Mouse (Mus musculus): ENCODE data around the gene Rbm38.

Rbm38 gene

GRCm38 (mm10) chr2:173036611-173037010 lies 16.3 kb downstream of the Rbm38 start:
- no peak for DNase-seq (ENCODE audit: low spot score in 2 of 2)

- no peak for DNase-seq (ENCODE audit: low spot score in 2 of 2)
These were observed 17.0 kb downstream of the Rbm38 start for GRCm38 (mm10) chr2:173037347-173037746.

- DNase-seq (ENCODE audit: low spot score in 2 of 2): no peak
These were observed 17.7 kb downstream of the Rbm38 start for GRCm38 (mm10) chr2:173037827-173038607.

- DNase-seq (ENCODE audit: low spot score in 2 of 2): no peak
These were observed 18.7 kb downstream of the Rbm38 start for GRCm38 (mm10) chr2:173039041-173039440.

DNA sequence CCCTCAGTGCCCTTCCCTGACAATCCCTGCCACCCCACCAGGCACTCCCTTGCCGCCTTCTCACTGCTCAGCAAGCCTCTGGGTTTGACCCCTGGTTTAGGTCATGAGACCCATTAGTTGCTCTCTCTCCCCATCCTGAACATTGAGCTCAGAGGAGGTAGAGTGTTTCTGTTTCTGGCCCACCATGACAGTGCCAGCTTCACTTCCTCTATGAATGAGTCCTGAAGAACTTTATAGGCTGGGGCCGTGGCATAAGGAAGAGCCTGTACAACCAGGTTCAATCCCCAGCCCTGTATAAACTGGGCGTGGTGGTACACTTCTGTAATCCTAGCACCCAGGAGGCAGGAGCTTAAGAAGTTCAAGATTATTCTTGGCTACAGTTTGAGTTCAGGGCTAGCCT lies 20.5 kb downstream of the Rbm38 start:
- DNase-seq (ENCODE audit: low spot score in 2 of 2): no peak

- DNase-seq (ENCODE audit: low spot score in 2 of 2): no peak
These were observed 20.9 kb downstream of the Rbm38 start for GRCm38 (mm10) chr2:173041242-173041641.

- DNase-seq (ENCODE audit: low spot score in 2 of 2): no peak
These were observed 21.6 kb downstream of the Rbm38 start for GRCm38 (mm10) chr2:173041893-173042292.

DNA sequence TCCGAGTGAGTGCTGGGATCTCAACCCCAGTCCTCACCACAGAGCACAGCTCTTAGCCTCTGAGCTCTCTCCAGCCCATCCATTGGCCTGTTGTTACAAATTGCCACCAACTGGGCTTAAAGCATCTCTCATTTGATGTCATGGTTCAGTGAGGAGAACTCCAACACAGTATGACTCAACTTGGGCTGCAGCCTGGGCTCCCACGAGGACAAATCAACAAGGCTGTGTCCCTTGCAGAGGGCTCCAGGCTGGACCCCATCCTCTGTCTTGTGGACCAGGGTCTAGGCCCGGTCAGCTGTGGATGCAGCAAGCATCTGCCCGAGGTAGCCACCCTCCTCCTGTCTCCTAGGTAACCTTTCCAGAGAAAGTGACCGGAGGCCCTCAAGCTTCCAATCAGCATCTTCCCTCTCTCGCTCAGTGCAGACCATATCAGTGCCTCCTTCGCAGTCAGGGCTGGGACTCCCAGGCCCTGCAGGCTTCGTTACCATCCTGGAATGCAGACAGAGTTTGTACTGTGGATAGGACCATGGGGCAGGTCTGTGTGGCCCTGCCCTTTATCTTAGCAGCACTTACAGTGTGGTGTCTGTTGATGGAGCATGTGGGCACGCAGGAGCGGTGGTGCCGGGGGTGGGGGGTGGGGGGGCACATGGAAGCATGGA lies 22.3 kb downstream of the Rbm38 start:
- DNase-seq (ENCODE audit: low spot score in 2 of 2): no peak

DNA sequence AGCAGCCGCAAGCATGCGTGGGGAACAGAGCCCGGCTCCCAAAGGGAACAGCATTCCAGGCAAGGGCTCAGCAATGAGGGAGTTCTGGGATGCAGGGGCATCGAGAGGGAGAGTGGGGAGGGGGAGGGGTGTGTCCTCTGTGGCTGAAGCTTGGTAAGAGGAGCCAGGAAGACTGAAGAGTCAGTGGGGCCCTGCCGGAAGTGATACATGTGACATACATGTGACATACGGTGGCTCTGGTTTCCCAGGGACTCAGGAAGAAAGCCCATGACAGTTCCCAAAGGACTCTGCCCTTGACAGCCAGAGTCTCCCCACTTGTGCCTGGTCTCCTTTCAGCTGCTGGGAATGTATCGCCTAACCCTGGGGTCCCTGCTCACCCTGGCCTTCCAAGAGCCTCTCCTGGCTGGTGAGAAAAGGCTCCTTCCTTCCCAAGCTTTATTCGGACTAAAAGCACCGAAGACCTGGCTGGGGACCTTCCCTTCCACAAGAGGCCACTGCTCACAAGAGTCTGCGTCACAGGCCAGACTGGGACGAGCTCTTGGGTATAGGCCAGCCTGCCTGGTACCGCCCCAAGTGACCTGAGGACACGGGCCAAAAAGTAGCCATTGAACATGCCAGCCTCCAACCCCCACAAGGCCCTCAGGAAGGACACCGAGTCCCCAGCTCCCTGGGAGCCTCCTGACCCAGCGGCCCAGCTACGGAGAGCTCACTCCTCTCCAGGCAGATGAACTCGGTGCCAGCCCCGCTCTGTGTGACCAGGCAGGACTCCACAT lies 24.1 kb downstream of the Rbm38 start:
- DNase-seq (ENCODE audit: low spot score in 2 of 2): no peak

DNA sequence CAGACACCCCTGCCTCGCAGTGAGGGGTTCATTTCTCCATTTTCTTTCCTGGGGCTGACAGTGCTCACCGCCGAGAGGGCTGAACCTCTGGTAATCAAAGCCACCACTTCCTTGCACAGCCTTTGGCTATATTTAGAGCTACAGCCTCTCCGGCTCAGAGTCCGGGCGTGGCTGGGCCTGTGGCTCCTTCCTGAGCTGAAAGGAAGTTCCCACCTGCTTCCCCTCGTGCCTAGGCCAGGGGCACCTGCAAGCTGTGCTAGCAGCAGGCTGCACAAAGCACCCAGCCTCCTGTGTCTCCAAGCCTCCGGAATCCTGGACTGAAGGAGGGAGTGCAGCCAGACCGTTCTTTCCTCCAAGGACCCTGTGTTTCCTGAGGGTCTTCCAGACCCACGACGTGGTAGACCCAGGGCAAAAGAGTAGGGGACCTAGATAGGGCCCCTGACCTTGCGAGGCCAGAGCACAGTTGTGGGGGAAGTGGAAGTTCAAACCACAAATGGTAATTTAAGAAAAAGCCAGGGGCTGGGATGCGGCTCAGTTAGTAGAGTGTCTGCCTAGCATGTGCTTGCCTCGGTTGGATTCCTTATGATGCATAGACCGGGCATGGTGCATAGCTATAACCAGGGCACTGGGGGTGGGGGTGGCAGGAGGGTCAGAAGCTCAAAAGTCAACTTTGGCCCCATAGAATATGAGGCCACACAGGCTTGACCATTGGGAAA lies 26.4 kb downstream of the Rbm38 start:
- DNase-seq (ENCODE audit: low spot score in 2 of 2): no peak

GRCm38 (mm10) chr2:173047471-173047870 lies 27.2 kb downstream of the Rbm38 start:
- DNase-seq (ENCODE audit: low spot score in 2 of 2): no peak

DNA sequence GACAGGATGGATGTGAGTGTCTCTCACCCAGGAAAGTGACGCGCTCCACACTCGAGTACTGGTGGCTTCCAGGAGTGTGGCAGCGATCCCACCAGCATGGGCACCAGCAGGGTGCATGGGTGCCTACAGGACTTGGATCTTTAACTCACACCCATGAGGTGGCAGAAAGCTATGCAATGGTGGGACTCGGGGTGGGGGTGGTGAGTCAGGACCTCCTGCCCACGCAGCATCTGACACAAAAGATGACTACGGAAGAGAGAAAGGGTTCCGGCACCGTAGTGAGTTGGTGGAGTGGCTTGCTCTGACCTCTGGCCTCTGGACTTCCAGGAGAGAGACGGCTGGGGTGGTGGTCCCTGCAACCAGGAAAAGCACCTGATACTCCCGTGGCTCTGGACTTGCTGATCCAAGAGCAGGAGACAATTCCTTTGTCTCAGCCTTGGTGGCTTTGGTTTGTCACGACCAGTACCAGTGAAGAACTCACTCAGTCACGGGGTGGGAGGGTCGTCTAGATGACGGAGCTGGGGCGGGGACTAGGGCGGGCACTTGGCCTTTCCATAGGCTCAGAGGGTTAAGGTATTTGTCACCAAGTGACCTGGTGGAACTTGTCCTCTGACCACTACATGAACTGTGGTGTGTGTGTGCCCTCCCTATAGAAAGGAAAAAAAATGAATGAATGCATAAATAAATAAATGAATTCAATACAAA lies 27.9 kb downstream of the Rbm38 start:
- no peak for DNase-seq (ENCODE audit: low spot score in 2 of 2)

DNA sequence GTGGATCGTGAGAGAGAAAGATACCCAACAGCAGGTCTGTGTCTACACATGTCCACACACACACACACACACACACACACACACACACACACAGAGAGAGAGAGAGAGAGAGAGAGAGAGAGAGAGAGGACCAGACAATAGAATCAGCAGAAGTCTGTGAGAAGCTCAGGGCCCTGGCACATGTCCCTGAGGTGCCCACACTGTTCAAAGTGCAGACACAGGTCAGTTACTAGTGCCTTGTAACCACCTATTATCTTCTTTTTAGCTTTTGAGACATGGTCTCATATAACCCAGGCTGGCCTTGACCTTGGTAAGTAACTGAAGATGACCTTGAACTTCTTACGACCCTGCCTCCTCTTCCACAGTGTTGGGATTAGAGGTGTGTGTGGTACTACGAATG lies 28.9 kb downstream of the Rbm38 start:
- DNase-seq (ENCODE audit: low spot score in 2 of 2): no peak

GRCm38 (mm10) chr2:173049817-173050216 lies 29.5 kb downstream of the Rbm38 start:
- DNase-seq (ENCODE audit: low spot score in 2 of 2): no peak

- DNase-seq (ENCODE audit: low spot score in 2 of 2): no peak
These were observed 30.5 kb downstream of the Rbm38 start for GRCm38 (mm10) chr2:173050604-173051382.

GRCm38 (mm10) chr2:173052881-173053280 lies 32.6 kb downstream of the Rbm38 start:
- no peak for DNase-seq (ENCODE audit: low spot score in 2 of 2)

GRCm38 (mm10) chr2:173053846-173054245 lies 33.5 kb downstream of the Rbm38 start:
- no peak for DNase-seq (ENCODE audit: low spot score in 2 of 2)

- no peak for DNase-seq (ENCODE audit: low spot score in 2 of 2)
These were observed 36.1 kb downstream of the Rbm38 start for GRCm38 (mm10) chr2:173056303-173056881.

GRCm38 (mm10) chr2:173056882-173057315 lies 36.6 kb downstream of the Rbm38 start:
- DNase-seq (ENCODE audit: low spot score in 2 of 2): no peak

DNA sequence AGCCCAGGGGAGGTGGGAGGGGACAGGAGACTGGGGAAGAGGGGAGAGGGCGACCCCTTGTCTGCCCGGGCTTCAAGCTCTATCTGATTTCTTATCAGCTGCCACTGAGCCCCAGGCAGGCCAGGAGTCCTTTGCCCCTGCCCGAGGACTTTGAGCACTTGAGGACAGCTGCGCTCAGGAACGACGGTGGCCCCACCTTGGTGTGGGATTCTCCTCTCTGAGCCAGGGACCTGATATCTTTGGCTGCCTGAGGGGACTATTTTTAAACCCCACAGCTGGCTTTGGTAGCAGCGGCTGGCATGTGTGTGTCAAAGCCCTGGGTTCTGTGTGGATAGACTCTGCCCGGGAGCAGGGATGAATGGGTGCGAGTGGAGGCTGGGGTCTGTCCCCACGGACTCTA lies 37.3 kb downstream of the Rbm38 start:
- no peak for DNase-seq (ENCODE audit: low spot score in 2 of 2)
